Mouse (Mus musculus) 3134 (cell line): Measurements from ENCODE around the gene Otx2.
"Not testable (repeated sequence)": the region's sequence is repeated elsewhere in the genome, so short reads cannot be mapped to it uniquely, and the experiment has no call there.

ENCODE experiments used
- DNase-seq: peaks from one replicate; pipeline ENCODE4 v3.0.0-alpha.2; 2011; ENCODE audit warnings: low spot score; ENCODE audit not compliant: insufficient read length; ENCODE audit errors: extremely low read depth

The Otx2 gene

DNA sequence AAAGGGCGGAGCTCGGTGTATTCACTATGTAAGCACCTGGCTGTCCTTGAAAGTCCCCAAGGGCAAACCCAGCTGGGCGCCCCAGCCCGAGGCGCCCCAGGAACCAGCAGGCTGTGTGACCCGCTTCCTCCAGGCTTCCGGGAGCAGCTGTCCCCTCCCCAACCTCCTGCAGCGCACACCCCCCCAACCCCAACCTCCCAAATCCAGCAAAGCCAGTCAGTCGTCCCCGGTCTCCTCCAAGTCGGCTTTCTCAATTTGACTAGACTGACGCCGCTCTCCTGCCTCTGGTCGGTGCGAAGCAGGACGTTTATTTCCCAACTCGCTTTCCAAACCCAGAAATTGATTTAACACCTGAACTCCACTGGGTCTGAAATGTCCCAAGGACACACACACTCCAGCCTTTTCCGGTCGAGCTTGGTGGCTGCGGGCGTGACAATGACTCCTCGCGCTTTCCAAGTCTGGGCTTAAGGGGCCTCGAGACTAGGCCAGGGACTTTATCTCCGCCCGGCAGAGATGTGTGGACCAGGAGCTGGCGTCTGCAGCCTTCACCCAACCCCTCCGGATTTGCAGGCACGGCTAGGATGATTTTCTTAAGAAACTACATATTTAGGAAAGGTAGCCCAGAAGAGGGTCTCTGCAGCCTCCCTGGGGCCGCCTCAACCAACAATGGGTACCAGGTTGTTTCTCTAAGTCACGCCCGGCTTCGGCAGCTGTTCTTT lies 18.4 kb downstream of the Otx2 start:
- DNase-seq: no peak

GRCm38 (mm10) chr14:48654551-48655072 lies 19.0 kb downstream of the Otx2 start:
- no peak for DNase-seq

GRCm38 (mm10) chr14:48653676-48654510 lies 19.7 kb downstream of the Otx2 start:
- DNase-seq: no peak

DNA sequence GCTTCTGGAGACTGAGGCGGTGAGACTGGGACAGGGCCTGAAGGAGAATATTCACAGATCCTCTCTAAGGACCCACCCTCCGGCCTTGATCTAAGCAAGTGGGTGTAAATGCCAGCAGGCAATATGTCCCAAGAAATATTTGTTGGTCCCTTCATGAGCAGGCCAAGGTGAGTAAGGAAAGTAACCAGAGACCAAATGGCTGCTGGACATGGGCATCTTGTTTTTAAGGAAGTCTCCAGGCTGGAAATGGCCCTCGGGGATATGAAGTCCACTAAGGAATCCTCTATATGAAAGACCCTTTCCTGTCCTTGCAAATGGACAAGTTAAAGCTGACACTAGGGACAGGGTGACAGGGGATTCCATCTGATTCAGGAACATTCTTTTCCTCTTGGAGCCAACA lies 20.5 kb downstream of the Otx2 start:
- no peak for DNase-seq

GRCm38 (mm10) chr14:48652256-48652655 lies 21.4 kb downstream of the Otx2 start:
- DNase-seq: no peak

GRCm38 (mm10) chr14:48651471-48652211 lies 22.0 kb downstream of the Otx2 start:
- no peak for DNase-seq

GRCm38 (mm10) chr14:48641462-48642395 lies 31.9 kb downstream of the Otx2 start:
- DNase-seq: no peak

GRCm38 (mm10) chr14:48633141-48633540 lies 40.5 kb downstream of the Otx2 start:
- DNase-seq: no peak

GRCm38 (mm10) chr14:48632335-48632734 lies 41.3 kb downstream of the Otx2 start:
- no peak for DNase-seq

DNA sequence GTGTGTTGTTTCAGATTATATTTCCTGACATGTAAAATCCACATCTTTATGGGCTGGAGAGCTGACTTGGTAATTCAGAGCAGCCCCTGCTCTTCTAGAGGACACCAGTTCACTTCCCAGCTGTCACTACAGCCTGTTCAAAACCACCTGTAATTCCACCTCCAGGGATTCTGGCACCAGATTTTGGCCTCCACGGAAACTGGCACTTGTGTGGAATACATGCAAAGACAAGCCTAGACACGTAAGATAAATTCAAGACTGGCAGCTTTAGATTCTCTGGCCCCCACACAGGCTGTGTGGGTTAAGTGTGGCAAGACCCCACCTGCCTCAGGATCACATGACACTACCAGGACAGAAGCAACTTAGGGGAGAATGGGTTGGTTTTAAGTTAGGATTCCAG lies 42.1 kb downstream of the Otx2 start:
- DNase-seq: no peak

GRCm38 (mm10) chr14:48629404-48629803 lies 44.2 kb downstream of the Otx2 start:
- DNase-seq: no peak

DNA sequence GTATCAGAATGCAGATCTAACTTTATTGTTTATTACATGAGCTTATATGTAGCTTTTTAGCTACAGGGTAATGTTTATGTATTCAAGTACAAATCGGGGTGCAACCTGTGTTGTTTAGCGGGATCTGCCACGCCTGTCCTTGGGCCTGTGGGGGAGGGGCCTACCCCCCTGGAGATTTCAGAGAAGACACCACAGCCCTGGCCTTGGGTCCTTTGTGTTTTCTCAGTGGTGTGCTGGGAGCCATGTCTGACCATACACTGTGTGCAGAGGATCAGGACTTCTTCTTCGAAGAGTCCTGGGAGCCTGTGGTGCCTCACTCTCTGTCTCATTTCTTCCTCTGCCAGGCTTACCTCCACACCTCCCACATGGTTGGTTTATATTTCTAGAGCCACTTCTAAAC lies 47.3 kb downstream of the Otx2 start:
- no peak for DNase-seq

- DNase-seq: no peak
These were observed 48.3 kb downstream of the Otx2 start for GRCm38 (mm10) chr14:48625331-48625694.

DNA sequence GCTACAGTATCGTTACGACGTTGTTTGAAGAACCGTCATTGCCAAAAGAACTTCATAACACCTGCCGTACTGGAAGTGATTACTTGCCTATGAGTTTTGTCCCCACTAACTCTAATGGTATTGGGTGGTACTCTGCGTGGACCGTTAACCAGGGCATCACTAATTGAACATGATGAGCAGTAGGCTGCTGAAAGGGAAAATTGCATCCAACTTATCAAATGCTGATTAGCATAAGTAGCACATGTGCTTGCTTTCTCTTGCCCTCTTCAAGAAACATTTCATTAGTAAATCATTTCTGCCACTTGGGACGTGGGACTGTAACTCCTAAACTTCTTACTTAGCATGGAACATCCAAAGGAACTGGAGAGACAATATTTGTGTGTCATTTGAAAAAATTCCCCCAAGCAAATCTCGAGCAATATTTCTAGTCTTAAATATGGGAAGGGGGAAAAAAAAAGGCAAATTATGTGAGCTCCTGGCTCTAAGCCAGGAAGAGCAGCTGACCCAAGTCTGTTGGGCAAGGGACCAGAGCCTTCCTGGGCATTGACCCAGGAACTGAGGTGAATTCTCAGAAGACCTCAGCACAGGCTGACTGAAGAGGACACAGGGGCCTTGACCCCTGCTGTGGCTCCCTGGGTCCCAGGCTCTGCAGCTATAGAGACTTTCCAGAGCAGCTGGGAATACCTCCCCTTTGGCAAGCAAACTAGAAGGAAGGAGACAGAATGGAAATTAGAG lies 48.9 kb downstream of the Otx2 start:
- DNase-seq: no peak

- DNase-seq: not testable (repeated sequence)
These were observed 50.9 kb downstream of the Otx2 start for GRCm38 (mm10) chr14:48622726-48623125.

DNA sequence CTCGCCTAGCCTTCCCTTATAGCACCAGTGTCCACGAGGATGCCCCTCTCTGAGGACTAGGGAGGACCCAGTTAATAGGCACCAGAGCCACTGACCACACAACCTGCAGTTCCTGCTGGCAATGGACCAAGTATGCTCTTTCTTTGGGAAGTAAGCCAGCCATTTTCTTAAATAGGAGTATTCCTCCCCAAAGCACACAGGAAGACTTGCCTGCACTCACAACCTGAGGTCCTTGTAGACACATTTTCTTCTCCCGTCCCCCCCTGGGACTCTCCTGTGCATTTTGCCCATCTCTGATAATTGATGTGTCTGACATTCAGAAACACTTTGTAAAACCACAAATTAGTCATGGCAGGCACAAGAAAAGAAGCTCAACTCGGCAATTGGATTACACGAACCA lies 57.3 kb downstream of the Otx2 start:
- no peak for DNase-seq

- DNase-seq: no peak
These were observed 64.8 kb downstream of the Otx2 start for GRCm38 (mm10) chr14:48608641-48609310.
